Mouse (Mus musculus): Measurements from ENCODE around the gene 1700088E04Rik. TPM values are rescaled to one million over a fixed set of nuclear protein-coding genes. Genes with fewer than 3 reads are reported as not detected.

The 1700088E04Rik gene
- polyA plus RNA-seq, 2 experiments, result 0.46 to 0.93 TPM

- Histone ChIP-seq H3K36me3 (replicated peaks; ENCODE audit: control insufficient read depth, insufficient read depth, low read depth) (peaks cover 10% of the 10 kb centered on the region), H3K9me3 (ENCODE audit: control insufficient read depth, low read length) (no peaks in the 10 kb centered on the region), H3K4me2 (ENCODE audit: low read depth) (no peak overlapping the region), H3K9ac (replicated peaks) (no peak overlapping the region), H3K4me1 (replicated peaks; ENCODE audit: control insufficient read depth in 2 of 2, insufficient read depth in 2 of 2, low read length in 1 of 2) (0 out of 4 replicates have a peak, but pooled peaks cover 0 to 2% of the 10 kb centered on the region in 2 experiments), H3K27me3 (ENCODE audit: control insufficient read depth, insufficient read depth, low read length) (no peaks in the 10 kb centered on the region), H3K27ac (no peak overlapping the region), H3K4me3 (ENCODE audit: insufficient read depth in 1 of 2, low read depth in 2 of 2, low read length in 2 of 2) (no peak overlapping the region)
- 78% methylated on average over 6 of the region's 6 CpGs for WGBS (ENCODE audit: insufficient replicate concordance)
- no peak for DNase-seq (ENCODE audit: low read depth in 3 of 3, low spot score in 3 of 3)
- TF ChIP-seq CTCF (IDR thresholded peaks at IDR 0.05; ENCODE audit: low read depth) (no peak), EP300 (IDR thresholded peaks at IDR 0.05; ENCODE audit: low read depth) (no peak)
- no peak for ATAC-seq (ENCODE audit: insufficient read depth)
These were observed 11.7 kb upstream of the 1700088E04Rik start for GRCm38 (mm10) chr15:79152709-79153108.

GRCm38 (mm10) chr15:79151881-79152280 lies 10.8 kb upstream of the 1700088E04Rik start:
- Histone ChIP-seq H3K4me2 (ENCODE audit: low read depth) (no peak overlapping the region), H3K27ac (no peak overlapping the region), H3K36me3 (replicated peaks; ENCODE audit: control insufficient read depth, insufficient read depth, low read depth) (peaks cover 17% of the 10 kb centered on the region), H3K4me1 (replicated peaks; ENCODE audit: control insufficient read depth in 2 of 2, insufficient read depth in 2 of 2, low read length in 1 of 2) (0 out of 4 replicates have a peak, but pooled peaks cover 0 to 2% of the 10 kb centered on the region in 2 experiments), H3K9me3 (ENCODE audit: control insufficient read depth, low read length) (no peaks in the 10 kb centered on the region), H3K4me3 (ENCODE audit: insufficient read depth in 1 of 2, low read depth in 2 of 2, low read length in 2 of 2) (no peak overlapping the region), H3K27me3 (ENCODE audit: control insufficient read depth, insufficient read depth, low read length) (no peaks in the 10 kb centered on the region), H3K9ac (replicated peaks) (no peak overlapping the region)
- no peak for TF ChIP-seq CTCF (IDR thresholded peaks at IDR 0.05; ENCODE audit: low read depth)
- TF ChIP-seq EP300 (IDR thresholded peaks at IDR 0.05; ENCODE audit: low read depth), result no peak
- no peak for DNase-seq (ENCODE audit: low read depth in 3 of 3, low spot score in 3 of 3)
- no peak for ATAC-seq (ENCODE audit: insufficient read depth)
- WGBS (ENCODE audit: insufficient replicate concordance), result 80% methylated on average over 8 of the region's 8 CpGs

- TF ChIP-seq CTCF (IDR thresholded peaks at IDR 0.05; ENCODE audit: low read depth) (peak; percentile 99), EP300 (IDR thresholded peaks at IDR 0.05; ENCODE audit: low read depth) (no peak)
- no peak overlapping the region for H3K27ac ChIP-seq
- WGBS (ENCODE audit: insufficient replicate concordance), result 51% methylated on average over 7 of the region's 7 CpGs
- DNase-seq (ENCODE audit: low read depth in 3 of 3, low spot score in 3 of 3) (peak; percentile 56 to 70 (median 56)), ATAC-seq (ENCODE audit: insufficient read depth) (peak; percentile 57)
- H3K36me3 ChIP-seq (replicated peaks; ENCODE audit: control insufficient read depth, insufficient read depth, low read depth), result peaks cover 30% of the 10 kb centered on the region
- H3K27me3 ChIP-seq (ENCODE audit: control insufficient read depth, insufficient read depth, low read length), result no peaks in the 10 kb centered on the region
- no peaks in the 10 kb centered on the region for H3K9me3 ChIP-seq (ENCODE audit: control insufficient read depth, low read length)
- no peak overlapping the region for H3K9ac ChIP-seq (replicated peaks)
- no peak overlapping the region for H3K4me2 ChIP-seq (ENCODE audit: low read depth)
- no peak overlapping the region for H3K4me3 ChIP-seq (ENCODE audit: insufficient read depth in 1 of 2, low read depth in 2 of 2, low read length in 2 of 2)
- no peaks in the 10 kb centered on the region for H3K4me1 ChIP-seq (replicated peaks; ENCODE audit: control insufficient read depth in 2 of 2, insufficient read depth in 2 of 2, low read length in 1 of 2)
These were observed 7.5 kb upstream of the 1700088E04Rik start for GRCm38 (mm10) chr15:79148533-79148932.

GRCm38 (mm10) chr15:79145522-79145921 lies 4.5 kb upstream of the 1700088E04Rik start:
- Histone ChIP-seq H3K4me1 (replicated peaks; ENCODE audit: control insufficient read depth in 2 of 2, insufficient read depth in 2 of 2, low read length in 1 of 2) (peaks cover 5 to 9% of the 10 kb centered on the region in 2 experiments; a peak in 2 of 4 replicates), H3K4me2 (ENCODE audit: low read depth) (no peak overlapping the region), H3K9ac (replicated peaks) (no peak overlapping the region), H3K27ac (no peak overlapping the region), H3K36me3 (replicated peaks; ENCODE audit: control insufficient read depth, insufficient read depth, low read depth) (peaks cover 24% of the 10 kb centered on the region), H3K4me3 (ENCODE audit: insufficient read depth in 1 of 2, low read depth in 2 of 2, low read length in 2 of 2) (no peak overlapping the region), H3K9me3 (ENCODE audit: control insufficient read depth, low read length) (no peaks in the 10 kb centered on the region), H3K27me3 (ENCODE audit: control insufficient read depth, insufficient read depth, low read length) (no peaks in the 10 kb centered on the region)
- DNase-seq (ENCODE audit: low read depth in 3 of 3, low spot score in 3 of 3) (no peak), ATAC-seq (ENCODE audit: insufficient read depth) (no peak)
- no peak for TF ChIP-seq EP300 (IDR thresholded peaks at IDR 0.05; ENCODE audit: low read depth)
- 70% methylated on average over 7 of the region's 7 CpGs for WGBS (ENCODE audit: insufficient replicate concordance)

GRCm38 (mm10) chr15:79144021-79144420 lies 3.0 kb upstream of the 1700088E04Rik start:
- H3K4me2 ChIP-seq (ENCODE audit: low read depth), result no peak overlapping the region
- H3K4me1 ChIP-seq (replicated peaks; ENCODE audit: control insufficient read depth in 2 of 2, insufficient read depth in 2 of 2, low read length in 1 of 2), result peaks cover 5 to 11% of the 10 kb centered on the region in 2 experiments; a peak in 2 of 4 replicates
- no peak overlapping the region for H3K4me3 ChIP-seq (ENCODE audit: insufficient read depth in 1 of 2, low read depth in 2 of 2, low read length in 2 of 2)
- 65% methylated on average over 8 of the region's 8 CpGs for whole genome bisulfite sequencing (ENCODE audit: insufficient replicate concordance)
- ATAC-seq (ENCODE audit: insufficient read depth), result no peak
- H3K9me3 ChIP-seq (ENCODE audit: control insufficient read depth, low read length), result no peaks in the 10 kb centered on the region
- TF ChIP-seq EP300 (IDR thresholded peaks at IDR 0.05; ENCODE audit: low read depth) (no peak), CTCF (IDR thresholded peaks at IDR 0.05; ENCODE audit: low read depth) (no peak)
- H3K27me3 ChIP-seq (ENCODE audit: control insufficient read depth, insufficient read depth, low read length), result peaks cover 2% of the 10 kb centered on the region
- no peak overlapping the region for H3K27ac ChIP-seq
- peaks cover 24% of the 10 kb centered on the region for H3K36me3 ChIP-seq (replicated peaks; ENCODE audit: control insufficient read depth, insufficient read depth, low read depth)
- no peak for DNase-seq (ENCODE audit: low read depth in 3 of 3, low spot score in 3 of 3)
- H3K9ac ChIP-seq (replicated peaks), result no peak overlapping the region
